Mouse (Mus musculus) liver, embryonic 13.5 days (tissue): ENCODE data around the gene R3hdm2. TPM values are rescaled to one million over a fixed set of nuclear protein-coding genes. Genes with fewer than 3 reads are reported as not detected.

Experiments
- ATAC-seq: fragments of 200-750 bp; cut with Nextera tagmentation; 2 replicates; pipeline ENCODE4 v1.8.0; 2017; ENCODE audit warnings: low read depth, mild to moderate bottlenecking, moderate number of reproducible peaks, moderate library complexity
- DNase-seq: peaks from one replicate; pipeline ENCODE4 v3.0.0; 2022
- H3K27ac ChIP-seq: fragments of 300-500 bp; sonication (generic); 2 replicates; pipeline ENCODE4 v1.5.1; 2015; ENCODE audit warnings: moderate library complexity, mild to moderate bottlenecking, inconsistent platforms
- H3K27me3 ChIP-seq: fragments of 300-500 bp; sonication (generic); 2 replicates; pipeline ENCODE4 v1.6.1; 2015; ENCODE audit warnings: mild to moderate bottlenecking, inconsistent platforms
- H3K36me3 ChIP-seq: fragments of 300-500 bp; sonication (generic); 2 replicates; pipeline ENCODE4 v1.6.1; 2015; ENCODE audit warnings: mild to moderate bottlenecking, inconsistent platforms
- H3K4me1 ChIP-seq: fragments of 300-500 bp; sonication (generic); replicated peaks from 2 replicates; pipeline ENCODE4 v1.6.1; 2015; ENCODE audit warnings: inconsistent platforms
- H3K4me2 ChIP-seq: fragments of 300-500 bp; sonication (generic); 2 replicates; pipeline ENCODE4 v1.6.1; 2015; ENCODE audit warnings: inconsistent platforms, mild to moderate bottlenecking, moderate library complexity
- H3K4me3 ChIP-seq: fragments of 300-500 bp; sonication (generic); replicated peaks from 2 replicates; pipeline ENCODE4 v1.5.1; 2015; ENCODE audit warnings: mild to moderate bottlenecking, inconsistent platforms
- H3K9ac ChIP-seq: fragments of 300-500 bp; sonication (generic); 2 replicates; pipeline ENCODE4 v1.6.1; 2015; ENCODE audit warnings: mild to moderate bottlenecking, inconsistent platforms
- H3K9me3 ChIP-seq: fragments of 300-500 bp; sonication (generic); replicated peaks from 2 replicates; pipeline ENCODE4 v1.6.1; 2016; ENCODE audit warnings: inconsistent platforms
- WGBS: fragments of 180-500 bp; shearing (Covaris S2); methylation state at CpG from one replicate; pipeline ENCODE4 v1.1.7; 2015; ENCODE audit not compliant: insufficient replicate concordance; 5-methylcytosine and 5-hydroxymethylcytosine counted together
- polyA plus RNA-seq: library from polyadenylated mRNA; unstranded; fragments of >200 nt; fragmentation: Nextera tagmentation; extraction: Ambion mirVana; gene quantifications from 2 replicates; pipeline ENCODE4 v1.2.1, GENCODE M21; 2015

R3hdm2 gene
- polyA plus RNA-seq, 1 experiment from 2014 or later, result 14.4 TPM

DNA sequence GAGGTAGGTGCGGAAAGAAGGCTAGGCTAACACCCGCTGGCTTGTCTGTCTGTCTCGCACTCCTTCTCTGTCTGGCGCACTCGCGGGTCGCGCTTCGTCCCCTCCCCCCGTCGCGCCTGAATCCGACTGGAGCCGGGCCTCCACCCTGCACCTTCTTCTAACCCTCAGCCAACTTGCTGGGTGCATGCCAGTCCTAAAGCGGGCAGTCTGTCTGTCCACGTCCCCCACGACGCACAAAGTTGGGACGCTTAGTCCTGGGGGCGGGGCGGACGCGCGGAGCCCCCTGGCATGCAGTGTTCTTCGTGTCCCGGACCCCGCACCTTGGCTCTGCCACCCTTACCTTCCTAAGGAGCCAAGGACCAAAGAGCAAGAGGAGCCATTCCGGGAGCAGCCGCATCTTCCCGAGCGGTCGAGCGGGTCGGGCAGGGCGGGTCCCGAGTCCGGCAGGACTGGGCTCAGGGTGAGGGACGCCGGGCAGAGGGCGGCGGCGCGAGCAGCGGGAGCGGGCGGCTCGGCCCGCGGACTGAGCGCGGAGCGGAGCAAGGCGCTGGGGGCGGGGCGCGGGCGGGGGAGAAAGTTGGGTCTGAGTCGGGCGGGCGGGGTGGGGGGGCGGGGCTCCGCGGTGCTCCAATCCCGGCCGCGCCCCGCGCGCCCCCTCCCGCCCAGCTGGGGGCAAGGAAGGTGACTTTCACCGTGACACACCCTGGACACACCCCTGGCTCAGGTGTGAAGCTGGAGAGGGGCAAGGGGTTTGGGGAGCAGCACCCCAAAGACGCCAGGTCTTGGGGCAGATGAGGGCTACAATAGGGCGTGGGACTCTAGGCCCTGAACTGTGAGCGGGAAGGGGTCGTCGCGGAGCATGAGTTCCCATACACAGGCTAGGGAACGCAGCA lies 154.2 kb downstream of the R3hdm2 start, which contains the start of gene Nxph4:
Nxph4 (minus strand) TSS at position 524 of the 893 bp plus-strand sequence.
- Histone ChIP-seq H3K27me3 (peaks cover 87% of the 10 kb centered on the region), H3K4me1 (peaks cover 13% of the 10 kb centered on the region), H3K9me3 (no peaks in the 10 kb centered on the region), H3K9ac (no peak within 1 kb of the TSS), H3K4me3 (peak within 1 kb of the TSS; percentile 42), H3K36me3 (peaks cover 5% of the 10 kb centered on the region), H3K27ac (no peak within 1 kb of the TSS), H3K4me2 (peak within 1 kb of the TSS; percentile 59)
- ATAC-seq (peak; percentile 8; the same call in 1 of the 2 replicates), DNase-seq (no peak)
- WGBS, result under 1% methylated on average over 66 of the region's 78 CpGs

DNA sequence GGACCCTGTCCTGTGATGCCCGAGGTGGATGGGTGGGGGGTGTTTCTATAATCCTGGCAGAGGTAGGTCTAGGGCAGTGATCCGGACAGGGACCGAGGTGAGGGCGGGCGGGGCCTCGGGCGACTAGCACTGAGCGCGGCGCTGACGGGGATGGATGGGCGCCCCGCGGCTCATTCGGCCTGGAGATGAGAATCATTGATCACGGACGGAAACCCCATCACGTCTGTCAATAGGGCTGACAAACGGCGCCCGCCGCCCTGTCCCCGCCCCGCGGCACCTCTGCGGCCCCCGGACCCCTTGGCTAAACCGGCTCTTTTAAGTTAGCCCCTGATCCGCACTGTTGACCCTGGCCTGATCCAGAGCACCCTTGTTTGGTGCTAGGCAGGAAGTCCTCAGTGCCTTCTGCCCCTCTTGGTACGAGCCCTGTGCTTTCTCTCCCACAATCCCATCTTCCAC lies 154.8 kb downstream of the R3hdm2 start:
- Histone ChIP-seq H3K9ac (no peak overlapping the region), H3K27me3 (peaks cover 84% of the 10 kb centered on the region), H3K4me3 (peak overlapping the region; percentile 42), H3K36me3 (peaks cover 11% of the 10 kb centered on the region), H3K4me1 (peaks cover 13% of the 10 kb centered on the region), H3K27ac (no peak overlapping the region), H3K4me2 (peak overlapping the region; percentile 59), H3K9me3 (no peaks in the 10 kb centered on the region)
- WGBS, result 3% methylated on average over 30 of the region's 30 CpGs
- DNase-seq, result no peak
- peak; percentile 32; the same call in 1 of the 2 replicates for ATAC-seq

DNA sequence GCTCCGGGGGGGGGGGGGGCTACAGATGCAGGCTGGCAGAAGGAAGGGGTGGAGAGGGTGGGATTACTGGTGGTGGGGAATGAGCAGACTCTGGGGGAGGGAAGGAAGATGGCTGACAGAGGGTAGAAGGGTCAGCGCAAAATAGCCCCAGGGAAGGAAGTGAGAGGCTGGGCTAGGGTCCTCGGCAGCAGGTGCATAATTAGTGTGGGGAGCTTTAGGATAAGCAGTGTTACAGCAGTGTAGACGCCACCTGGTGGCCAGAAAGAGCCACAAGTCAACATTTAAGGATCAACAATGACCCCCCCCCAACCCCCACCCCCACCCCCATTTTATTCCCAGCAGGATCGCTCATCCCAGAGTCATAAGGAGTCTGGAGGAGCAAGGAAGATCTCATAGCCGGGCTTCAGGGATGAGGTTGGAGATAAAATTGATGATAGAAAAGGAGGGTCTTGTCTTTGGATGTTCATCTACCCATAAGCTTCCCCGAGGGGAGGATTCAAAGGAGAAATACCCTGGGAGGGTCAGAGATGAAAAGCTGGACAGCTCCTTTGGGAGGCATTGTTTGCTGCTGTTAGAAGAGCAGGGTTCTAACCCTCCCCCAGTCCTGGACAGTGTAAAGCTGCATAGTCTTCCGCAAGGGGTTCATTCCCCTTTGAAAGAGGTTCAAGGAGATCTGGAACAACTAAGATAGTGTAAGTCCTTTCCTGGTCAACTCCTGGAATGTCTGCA lies 156.6 kb downstream of the R3hdm2 start:
- Histone ChIP-seq H3K4me2 (no peak overlapping the region), H3K9ac (no peak overlapping the region), H3K27ac (no peak overlapping the region), H3K4me3 (no peak overlapping the region), H3K9me3 (no peaks in the 10 kb centered on the region), H3K27me3 (peaks cover 67% of the 10 kb centered on the region), H3K36me3 (peaks cover 27% of the 10 kb centered on the region), H3K4me1 (peaks cover 13% of the 10 kb centered on the region)
- ATAC-seq (no peak), DNase-seq (no peak)
- 9% methylated on average over 8 of the region's 8 CpGs for WGBS

DNA sequence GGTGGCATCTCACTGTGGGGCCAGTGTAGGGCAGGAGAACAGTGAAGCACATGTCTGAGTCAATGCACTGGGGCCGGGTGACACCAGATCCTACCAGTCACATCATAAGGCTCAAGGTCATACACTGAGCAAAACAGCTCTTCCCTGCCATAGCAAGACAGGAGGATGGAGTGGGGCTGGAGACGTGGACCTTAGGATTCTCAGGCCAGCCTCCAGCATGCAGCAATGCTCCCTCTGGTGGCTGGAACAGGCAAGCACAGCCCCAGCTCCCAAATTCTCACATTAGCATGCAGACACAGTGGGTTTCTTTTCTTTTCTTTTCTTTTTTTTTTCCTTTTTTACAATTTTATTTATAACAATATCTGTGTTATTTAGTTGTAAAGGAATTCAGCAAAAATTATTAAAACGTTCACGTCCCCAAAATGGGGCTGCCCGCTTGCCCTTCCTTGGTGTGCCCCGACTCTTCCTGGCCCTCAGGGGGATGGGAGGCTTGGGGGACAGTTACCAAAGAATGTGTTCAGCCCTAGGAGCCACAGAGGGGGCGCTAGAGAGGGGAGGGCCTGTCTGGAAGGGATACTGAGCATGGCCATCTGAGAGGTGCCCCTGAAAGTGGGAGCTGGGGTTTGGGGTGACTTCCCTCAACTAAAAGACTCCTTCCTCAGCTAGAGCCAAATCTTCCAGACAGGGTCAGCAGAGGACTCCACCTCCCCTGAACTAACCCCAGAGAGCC lies 157.9 kb downstream of the R3hdm2 start:
- peaks cover 56% of the 10 kb centered on the region for H3K27me3 ChIP-seq
- 27% methylated on average over 7 of the region's 7 CpGs for WGBS
- H3K4me1 ChIP-seq, result peaks cover 13% of the 10 kb centered on the region
- no peak overlapping the region for H3K27ac ChIP-seq
- DNase-seq (peak; percentile 44), ATAC-seq (no peak)
- no peaks in the 10 kb centered on the region for H3K9me3 ChIP-seq
- peaks cover 34% of the 10 kb centered on the region for H3K36me3 ChIP-seq
- no peak overlapping the region for H3K4me3 ChIP-seq
- H3K9ac ChIP-seq, result no peak overlapping the region
- H3K4me2 ChIP-seq, result no peak overlapping the region

DNA sequence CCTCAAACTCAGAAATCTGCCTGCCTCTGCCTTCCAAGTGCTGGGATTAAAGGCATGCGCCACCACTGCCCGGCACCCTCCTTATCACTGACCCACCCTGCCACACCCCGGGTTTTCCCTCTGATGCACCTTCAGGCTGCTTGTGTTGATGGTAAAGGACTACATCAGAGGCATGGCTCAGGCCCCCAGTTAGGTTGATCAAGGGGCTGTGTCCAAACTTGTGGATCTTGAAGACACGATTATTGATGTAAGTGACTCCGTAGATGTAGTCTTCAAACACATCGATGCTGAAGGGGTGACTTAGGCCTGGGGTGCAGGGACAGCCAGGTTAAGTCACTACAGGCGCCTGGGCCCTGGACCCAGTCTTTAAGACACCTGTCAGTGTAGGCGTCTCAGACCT lies 161.4 kb downstream of the R3hdm2 start:
- Histone ChIP-seq H3K36me3 (peaks cover 60% of the 10 kb centered on the region), H3K4me1 (no peaks in the 10 kb centered on the region; the same call in 1 of the 2 replicates)

DNA sequence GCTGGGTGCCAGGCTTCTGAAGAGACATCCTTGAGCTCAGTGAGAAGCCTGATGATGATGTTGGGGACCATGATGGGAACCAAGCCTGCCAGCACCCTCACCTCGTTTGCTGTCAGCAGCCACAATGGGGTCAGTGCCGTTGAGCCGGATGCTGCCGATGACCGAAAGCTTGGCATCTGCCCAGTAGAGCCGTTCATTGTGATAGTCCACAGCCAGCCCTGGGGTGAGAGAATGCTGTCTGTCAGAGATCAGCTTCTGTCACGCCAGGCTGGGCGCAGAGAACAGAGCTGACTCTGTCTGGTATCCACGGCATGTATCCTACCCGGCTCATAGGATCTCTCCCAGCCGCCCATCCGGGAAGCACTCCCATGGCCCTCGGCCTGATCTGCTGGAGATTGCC lies 162.0 kb downstream of the R3hdm2 start:
- DNase-seq (no peak), ATAC-seq (no peak)
- Histone ChIP-seq H3K9ac (no peak overlapping the region), H3K4me3 (no peak overlapping the region), H3K27me3 (peaks cover 21% of the 10 kb centered on the region), H3K27ac (no peak overlapping the region), H3K36me3 (peaks cover 66% of the 10 kb centered on the region), H3K9me3 (no peaks in the 10 kb centered on the region), H3K4me2 (no peak overlapping the region), H3K4me1 (no peaks in the 10 kb centered on the region)
- 73% methylated on average over 13 of the region's 13 CpGs for WGBS

More for the DNA sequence above, 161.4 kb downstream of the R3hdm2 start:
- WGBS, result 74% methylated on average over 8 of the region's 8 CpGs
- H3K27ac ChIP-seq, result no peak overlapping the region
- no peak overlapping the region for H3K4me3 ChIP-seq
- H3K9ac ChIP-seq, result no peak overlapping the region
- H3K4me2 ChIP-seq, result no peak overlapping the region
- H3K9me3 ChIP-seq, result no peaks in the 10 kb centered on the region
- DNase-seq (no peak), ATAC-seq (no peak)
- peaks cover 25% of the 10 kb centered on the region for H3K27me3 ChIP-seq

DNA sequence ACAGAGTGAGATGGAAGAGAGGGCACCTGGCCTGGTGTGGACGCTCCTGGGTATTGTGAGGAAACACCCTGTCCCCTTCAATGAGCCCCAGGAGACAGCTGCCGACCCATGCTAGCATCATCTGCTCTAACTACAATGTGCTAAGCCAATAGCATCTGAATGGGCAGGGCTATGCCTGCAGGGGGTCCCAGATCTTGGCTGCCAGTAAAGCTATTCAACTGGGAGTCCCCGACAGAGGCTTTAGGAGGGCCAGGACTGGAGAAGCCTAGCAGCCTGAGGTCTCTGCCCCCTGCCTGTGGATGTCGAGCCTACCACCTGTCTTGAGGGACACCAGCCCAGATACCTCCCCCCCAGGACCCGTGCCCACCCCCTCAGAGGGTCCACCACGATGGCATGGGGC lies 162.6 kb downstream of the R3hdm2 start:
- ATAC-seq (no peak), DNase-seq (no peak)
- Histone ChIP-seq H3K9ac (no peak overlapping the region), H3K9me3 (no peaks in the 10 kb centered on the region), H3K4me3 (no peak overlapping the region), H3K27me3 (peaks cover 17% of the 10 kb centered on the region), H3K27ac (no peak overlapping the region), H3K4me2 (no peak overlapping the region), H3K4me1 (no peaks in the 10 kb centered on the region), H3K36me3 (peaks cover 72% of the 10 kb centered on the region)
- 49% methylated on average over 6 of the region's 6 CpGs for WGBS

- no peak overlapping the region for H3K27ac ChIP-seq
- H3K9me3 ChIP-seq, result no peaks in the 10 kb centered on the region
- H3K4me3 ChIP-seq, result no peak overlapping the region
- peaks cover 12% of the 10 kb centered on the region for H3K27me3 ChIP-seq
- no peak for DNase-seq
- no peak overlapping the region for H3K4me2 ChIP-seq
- H3K4me1 ChIP-seq, result no peaks in the 10 kb centered on the region
- ATAC-seq, result no peak
- H3K36me3 ChIP-seq, result peaks cover 80% of the 10 kb centered on the region
- WGBS, result 63% methylated on average over 3 of the region's 3 CpGs
- no peak overlapping the region for H3K9ac ChIP-seq
These were observed 163.8 kb downstream of the R3hdm2 start for GRCm38 (mm10) chr10:127543916-127544315.

GRCm38 (mm10) chr10:127544375-127544774 lies 164.2 kb downstream of the R3hdm2 start:
- ATAC-seq (no peak), DNase-seq (no peak)
- peaks cover 12% of the 10 kb centered on the region for H3K27me3 ChIP-seq
- WGBS, result 78% methylated on average over 20 of the region's 20 CpGs
- no peaks in the 10 kb centered on the region for H3K9me3 ChIP-seq
- H3K36me3 ChIP-seq, result peaks cover 82% of the 10 kb centered on the region
- no peak overlapping the region for H3K9ac ChIP-seq
- no peak overlapping the region for H3K27ac ChIP-seq
- no peak overlapping the region for H3K4me2 ChIP-seq
- H3K4me1 ChIP-seq, result no peaks in the 10 kb centered on the region
- H3K4me3 ChIP-seq, result no peak overlapping the region

- Histone ChIP-seq H3K27ac (no peak overlapping the region), H3K9me3 (no peaks in the 10 kb centered on the region), H3K4me1 (no peaks in the 10 kb centered on the region), H3K4me2 (no peak overlapping the region), H3K36me3 (peaks cover 72% of the 10 kb centered on the region), H3K4me3 (no peak overlapping the region), H3K27me3 (peaks cover 8% of the 10 kb centered on the region), H3K9ac (no peak overlapping the region)
- no peak for DNase-seq
- 66% methylated on average over 7 of the region's 7 CpGs for WGBS
- no peak for ATAC-seq
These were observed 166.4 kb downstream of the R3hdm2 start for GRCm38 (mm10) chr10:127546505-127546904.

- Histone ChIP-seq H3K27ac (no peak overlapping the region), H3K27me3 (peaks cover 4% of the 10 kb centered on the region; the same call in 1 of the 2 replicates), H3K9ac (no peak overlapping the region), H3K9me3 (no peaks in the 10 kb centered on the region), H3K4me1 (no peaks in the 10 kb centered on the region), H3K36me3 (peaks cover 78% of the 10 kb centered on the region), H3K4me3 (no peak overlapping the region), H3K4me2 (no peak overlapping the region)
- no peak for DNase-seq
- WGBS, result 85% methylated on average over 15 of the region's 15 CpGs
- ATAC-seq, result no peak
These were observed 168.1 kb downstream of the R3hdm2 start for GRCm38 (mm10) chr10:127548236-127548635.
